Comparison of ENCODE assay signal across 8 mouse cellular contexts in the genomic region with DNA sequence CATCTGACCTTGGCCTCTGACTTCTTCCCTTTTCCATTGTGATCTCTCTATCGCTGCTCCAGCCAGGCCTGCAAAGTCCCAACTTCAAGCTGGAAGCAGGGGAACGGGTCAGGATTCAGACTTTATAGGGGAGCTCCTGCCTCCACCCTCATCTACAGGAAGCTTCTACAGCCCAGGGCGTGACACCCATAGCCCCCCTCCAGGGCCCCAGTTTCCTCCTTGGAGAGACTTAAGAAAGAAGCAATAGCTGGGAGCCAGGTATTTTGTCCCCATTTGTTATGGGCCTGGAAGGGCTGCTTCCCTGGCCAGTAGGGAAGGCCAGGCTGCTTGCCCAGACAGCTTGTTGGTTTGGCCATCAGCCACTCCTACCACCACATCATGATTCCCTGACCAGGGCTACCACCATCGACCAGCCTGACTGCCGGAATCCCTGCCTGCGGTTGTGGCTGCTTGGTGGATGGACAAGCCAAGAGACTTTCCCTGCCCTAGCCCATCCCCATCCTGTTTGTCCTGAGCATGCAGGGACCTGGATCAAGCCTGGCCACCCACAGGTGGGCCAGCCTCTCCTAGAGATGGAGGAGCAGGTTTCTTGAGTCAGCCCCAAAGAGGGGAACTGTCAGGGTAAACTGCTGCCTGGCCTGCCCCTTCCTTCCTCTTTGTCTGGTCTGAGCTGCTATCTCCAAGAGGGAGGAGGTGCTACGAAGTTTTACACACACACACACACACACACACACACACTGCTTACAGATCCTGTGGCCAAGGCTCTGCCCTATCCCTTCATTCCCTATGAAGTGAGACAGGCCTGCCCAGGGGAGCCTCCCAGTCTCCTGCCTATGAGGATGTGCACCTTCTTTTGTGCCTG. TPM values are rescaled to one million over a fixed set of nuclear protein-coding genes. Genes with fewer than 3 reads are reported as not detected.
A peak's percentile ranks its signal among the peaks of the same experiment; 100 is the strongest.
DNase-seq lines count a peak whose midpoint lies in the region; ATAC-seq and TF ChIP-seq lines count a peak whose summit lies in the region.

No protein-coding gene starts in this region.

- intact Hi-C loops in gastrocnemius, adult 2 months (cut with DNase I), result no loop called here

- H3K27ac ChIP-seq in gastrocnemius, adult 2 months, result peak overlapping the region; percentile 98
- peak overlapping the region; percentile 64 for H3K27ac ChIP-seq in hindbrain, embryonic 10.5 days

- peaks cover 51% of the 10 kb centered on the region for H3K4me1 ChIP-seq in hindbrain, embryonic 10.5 days (replicated peaks)

- no peak for TF ChIP-seq CTCF in gastrocnemius, adult 2 months (IDR thresholded peaks at IDR 0.05)

- WGBS in hindbrain, embryonic 10.5 days, result 79% methylated on average over 7 of the region's 7 CpGs

- peaks cover 14% of the 10 kb centered on the region for H3K27me3 ChIP-seq in hindbrain, embryonic 10.5 days (ENCODE audit: insufficient read depth, poor library complexity, severe bottlenecking)

- DNase-seq in gastrocnemius, adult 2 months, result peak; percentile 64
- DNase-seq in gastrocnemius, postnatal 4 days (ENCODE audit: low spot score in 2 of 2), result no peak
- peak; percentile 91 for DNase-seq in 416B (ENCODE audit: low read depth)
- peak; percentile 85 to 87 for DNase-seq in cerebellum, postnatal 14 days
- no peak for DNase-seq in hindbrain, embryonic 10.5 days (ENCODE audit: low spot score)
- DNase-seq in lung, postnatal 14 days, result peak; percentile 30
- no peak for DNase-seq in T-cell, adult 2 months (ENCODE audit: low spot score)

- peaks cover 18% of the 10 kb centered on the region for H3K36me3 ChIP-seq in hindbrain, embryonic 10.5 days

- no peaks in the 10 kb centered on the region for H3K9me3 ChIP-seq in hindbrain, embryonic 10.5 days

- ATAC-seq in erythroid progenitor cell, adult 5-6 weeks (replicated peaks; ENCODE audit: low FRiP score, poor library complexity, severe bottlenecking), result no peak

- H3K4me3 ChIP-seq in gastrocnemius, adult 2 months, result peak overlapping the region; percentile 79
- peak overlapping the region; percentile 73 for H3K4me3 ChIP-seq in hindbrain, embryonic 10.5 days

RNA-seq across cellular contexts. Expression of a gene that starts 1.3 kb away (rescaled TPM):
- total RNA-seq in gastrocnemius, adult 2 months (2021), result 100 to 1,000 TPM; 127 to 210 TPM
- 100 to 1,000 TPM in 1 of 2 experiments, 10 to 100 TPM in 1; 92.7 to 105 TPM for total RNA-seq in gastrocnemius, postnatal 4 days (2021)
- 65.9 and 71.3 TPM in 2 replicates for polyA plus RNA-seq in hindbrain, embryonic 10.5 days (2016; fragmentation: Nextera tagmentation; extraction: Ambion mirVana)
- total RNA-seq in erythroid progenitor cell, adult 5-6 weeks (2015; ENCODE audit: low replicate concordance), result 11.2 and 14.7 TPM in 2 replicates
- total RNA-seq in erythroid progenitor cell, adult 5-6 weeks (2017; ENCODE audit: low replicate concordance), result 1.8 and 17.5 TPM in 2 replicates

RNA-seq across cellular contexts. Expression of a gene that starts 4.7 kb away (rescaled TPM):
- total RNA-seq in gastrocnemius, adult 2 months (2021), result 1 to 10 TPM; 2.1 to 5.2 TPM
- 10 to 100 TPM; 16.7 to 20.8 TPM for total RNA-seq in gastrocnemius, postnatal 4 days (2021)
- polyA plus RNA-seq in hindbrain, embryonic 10.5 days (2016; fragmentation: Nextera tagmentation; extraction: Ambion mirVana), result 47.3 and 48.6 TPM in 2 replicates
- total RNA-seq in erythroid progenitor cell, adult 5-6 weeks (2015; ENCODE audit: low replicate concordance), result 9.4 and 25.6 TPM in 2 replicates
- 6.1 and 10.3 TPM in 2 replicates for total RNA-seq in erythroid progenitor cell, adult 5-6 weeks (2017; ENCODE audit: low replicate concordance)

RNA-seq across cellular contexts. Expression of a gene that starts 18.2 kb away (rescaled TPM):
- under 1 TPM; 0.17 to 0.23 TPM for total RNA-seq in gastrocnemius, adult 2 months (2021)
- 1 to 10 TPM in 1 of 2 experiments, under 1 TPM in 1; 0.88 to 1.1 TPM for total RNA-seq in gastrocnemius, postnatal 4 days (2021)
- polyA plus RNA-seq in hindbrain, embryonic 10.5 days (2016; fragmentation: Nextera tagmentation; extraction: Ambion mirVana), result not detected in 2 replicates
- 0.72 and 5.0 TPM in 2 replicates for total RNA-seq in erythroid progenitor cell, adult 5-6 weeks (2015; ENCODE audit: low replicate concordance)
- total RNA-seq in erythroid progenitor cell, adult 5-6 weeks (2017; ENCODE audit: low replicate concordance), result 0.64 TPM in 1 of 2 replicates, not detected in the other

RNA-seq across cellular contexts. Expression of a gene that starts 33.5 kb away (rescaled TPM):
- total RNA-seq in gastrocnemius, adult 2 months (2021), result 10 to 100 TPM; 19.4 to 25.9 TPM
- total RNA-seq in gastrocnemius, postnatal 4 days (2021), result 10 to 100 TPM; 60.3 to 62.5 TPM
- 25.8 and 29.9 TPM in 2 replicates for polyA plus RNA-seq in hindbrain, embryonic 10.5 days (2016; fragmentation: Nextera tagmentation; extraction: Ambion mirVana)
- 18.0 and 26.0 TPM in 2 replicates for total RNA-seq in erythroid progenitor cell, adult 5-6 weeks (2015; ENCODE audit: low replicate concordance)
- total RNA-seq in erythroid progenitor cell, adult 5-6 weeks (2017; ENCODE audit: low replicate concordance), result 25.9 and 31.7 TPM in 2 replicates

RNA-seq across cellular contexts. Expression of a gene that starts 44.2 kb away (rescaled TPM):
- total RNA-seq in gastrocnemius, adult 2 months (2021), result 100 to 1,000 TPM; 209 to 290 TPM
- 100 to 1,000 TPM; 127 to 159 TPM for total RNA-seq in gastrocnemius, postnatal 4 days (2021)
- polyA plus RNA-seq in hindbrain, embryonic 10.5 days (2016; fragmentation: Nextera tagmentation; extraction: Ambion mirVana), result 60.4 and 78.6 TPM in 2 replicates
- total RNA-seq in erythroid progenitor cell, adult 5-6 weeks (2015; ENCODE audit: low replicate concordance), result 44.0 and 57.7 TPM in 2 replicates
- 37.1 and 38.0 TPM in 2 replicates for total RNA-seq in erythroid progenitor cell, adult 5-6 weeks (2017; ENCODE audit: low replicate concordance)

Comparison
In these comparisons a context has a peak if more than half of its experiments do, and no peak if none do; other contexts are left out.
1. DNase-seq: peak in gastrocnemius, adult 2 months (single experiment), 416B (single experiment), cerebellum, postnatal 14 days (2 of 2) and lung, postnatal 14 days (single experiment); none in gastrocnemius, postnatal 4 days (0 of 2), hindbrain, embryonic 10.5 days (single experiment) and T-cell, adult 2 months (single experiment).
2. RNA of a gene that starts 1.3 kb away (total RNA-seq): 127 to 210 TPM in gastrocnemius, adult 2 months and 92.7 to 105 TPM in gastrocnemius, postnatal 4 days; 1.8 to 17.5 TPM in erythroid progenitor cell, adult 5-6 weeks; every median in the first group is over 4 times any median in the second.